Mouse (Mus musculus) embryonic facial prominence, embryonic 13.5 days (tissue): Measurements from ENCODE around the gene Tnfsf10. TPM values are rescaled to one million over a fixed set of nuclear protein-coding genes. Genes with fewer than 3 reads are reported as not detected.
"Not testable (repeated sequence)": the region's sequence is repeated elsewhere in the genome, so short reads cannot be mapped to it uniquely, and the experiment has no call there.

Source experiments
- ATAC-seq: fragments of 200-750 bp; cut with Nextera tagmentation; 2 replicates; pipeline ENCODE4 v1.8.0; 2017; ENCODE audit warnings: low read depth; ENCODE audit not compliant: insufficient number of reproducible peaks, insufficient read depth, low FRiP score, low TSS enrichment
- H3K27ac ChIP-seq: fragments of 300-500 bp; sonication (generic); 2 replicates; pipeline ENCODE4 v1.5.1; 2015; ENCODE audit warnings: moderate library complexity, mild to moderate bottlenecking, inconsistent platforms
- H3K27me3 ChIP-seq: fragments of 300-500 bp; sonication (generic); 2 replicates; pipeline ENCODE4 v1.6.1; 2015; ENCODE audit warnings: mild to moderate bottlenecking, inconsistent platforms
- H3K36me3 ChIP-seq: fragments of 300-500 bp; sonication (generic); 2 replicates; pipeline ENCODE4 v1.6.1; 2015; ENCODE audit warnings: mild to moderate bottlenecking, inconsistent platforms
- H3K4me1 ChIP-seq: fragments of 300-500 bp; sonication (generic); 2 replicates; pipeline ENCODE4 v1.6.1; 2015; ENCODE audit warnings: inconsistent platforms
- H3K4me2 ChIP-seq: fragments of 300-500 bp; sonication (generic); 2 replicates; pipeline ENCODE4 v1.6.1; 2015; ENCODE audit warnings: moderate library complexity, mild to moderate bottlenecking, inconsistent platforms
- H3K4me3 ChIP-seq: fragments of 300-500 bp; sonication (generic); 2 replicates; pipeline ENCODE4 v1.5.1; 2015; ENCODE audit warnings: mild to moderate bottlenecking, inconsistent platforms
- H3K9ac ChIP-seq: fragments of 300-500 bp; sonication (generic); 2 replicates; pipeline ENCODE4 v1.6.1; 2015; ENCODE audit warnings: mild to moderate bottlenecking, inconsistent platforms
- H3K9me3 ChIP-seq: fragments of 300-500 bp; sonication (generic); 2 replicates; pipeline ENCODE4 v1.6.1; 2016; ENCODE audit warnings: inconsistent platforms
- WGBS: fragments of 180-500 bp; shearing (Covaris S2); methylation state at CpG from one replicate; pipeline ENCODE4 v1.1.7; 2015; ENCODE audit warnings: mixed read lengths; 5-methylcytosine and 5-hydroxymethylcytosine counted together
- polyA plus RNA-seq: library from polyadenylated mRNA; unstranded; fragments of >200 nt; fragmentation: Nextera tagmentation; extraction: Ambion mirVana; gene quantifications from 2 replicates; pipeline ENCODE4 v1.2.1, GENCODE M21; 2015

Gene Tnfsf10
- polyA plus RNA-seq: 0.07 and 0.08 TPM in 2 replicates

GRCm38 (mm10) chr3:27316559-27317287 lies at the start of gene Tnfsf10:
TSS of gene Tnfsf10 (plus strand) at chr3:27317028.
- Histone ChIP-seq H3K4me3 (no peak within 1 kb of the TSS), H3K27me3 (no peaks in the 10 kb centered on the region), H3K9me3 (no peaks in the 10 kb centered on the region), H3K4me2 (0 out of 2 replicates have a peak within 1 kb of the TSS, but pooled peaks have one; percentile 5), H3K36me3 (no peaks in the 10 kb centered on the region), H3K4me1 (peaks cover 4% of the 10 kb centered on the region; the same call in 1 of the 2 replicates), H3K27ac (no peak within 1 kb of the TSS), H3K9ac (no peak within 1 kb of the TSS)
- ATAC-seq: no peak
- WGBS: 73% methylated on average over 9 of the region's 9 CpGs

- no peak overlapping the region for H3K27ac ChIP-seq
- H3K4me3 ChIP-seq: no peak overlapping the region
- no peak for ATAC-seq
- 81% methylated on average over 5 of the region's 5 CpGs for WGBS
- no peaks in the 10 kb centered on the region for H3K27me3 ChIP-seq
- H3K4me1 ChIP-seq: no peaks in the 10 kb centered on the region; the same call in 1 of the 2 replicates
- H3K9ac ChIP-seq: no peak overlapping the region
- H3K9me3 ChIP-seq: no peaks in the 10 kb centered on the region
- no peaks in the 10 kb centered on the region for H3K36me3 ChIP-seq
- H3K4me2 ChIP-seq: no peak overlapping the region
These were observed 49.5 kb upstream of the Tnfsf10 start for GRCm38 (mm10) chr3:27267327-27267726.

GRCm38 (mm10) chr3:27267887-27268286 lies 48.9 kb upstream of the Tnfsf10 start:
- no peak overlapping the region for H3K9ac ChIP-seq
- no peak overlapping the region for H3K4me2 ChIP-seq
- H3K9me3 ChIP-seq: no peaks in the 10 kb centered on the region
- no peaks in the 10 kb centered on the region for H3K27me3 ChIP-seq
- H3K4me1 ChIP-seq: no peaks in the 10 kb centered on the region; the same call in 1 of the 2 replicates
- no peaks in the 10 kb centered on the region for H3K36me3 ChIP-seq
- no peak overlapping the region for H3K4me3 ChIP-seq
- H3K27ac ChIP-seq: no peak overlapping the region
- WGBS: 71% methylated on average over 4 of the region's 4 CpGs
- ATAC-seq: no peak

GRCm38 (mm10) chr3:27269151-27269550 lies 47.7 kb upstream of the Tnfsf10 start:
- H3K4me2 ChIP-seq: no peak overlapping the region
- WGBS: 79% methylated on average over 4 of the region's 4 CpGs
- no peak overlapping the region for H3K9ac ChIP-seq
- H3K27ac ChIP-seq: no peak overlapping the region
- no peaks in the 10 kb centered on the region; the same call in 1 of the 2 replicates for H3K4me1 ChIP-seq
- no peaks in the 10 kb centered on the region for H3K27me3 ChIP-seq
- ATAC-seq: no peak
- no peaks in the 10 kb centered on the region for H3K9me3 ChIP-seq
- no peak overlapping the region for H3K4me3 ChIP-seq
- H3K36me3 ChIP-seq: no peaks in the 10 kb centered on the region

GRCm38 (mm10) chr3:27270160-27270962 lies 46.5 kb upstream of the Tnfsf10 start:
- Histone ChIP-seq H3K9me3 (no peaks in the 10 kb centered on the region), H3K4me3 (no peak overlapping the region), H3K36me3 (no peaks in the 10 kb centered on the region), H3K27me3 (no peaks in the 10 kb centered on the region), H3K4me2 (no peak overlapping the region), H3K4me1 (no peaks in the 10 kb centered on the region; the same call in 1 of the 2 replicates), H3K9ac (no peak overlapping the region), H3K27ac (peak overlapping the region; percentile 23; the same call in 1 of the 2 replicates)
- WGBS: 33% methylated on average over 11 of the region's 11 CpGs
- ATAC-seq: no peak

- Histone ChIP-seq H3K4me1 (no peaks in the 10 kb centered on the region; the same call in 1 of the 2 replicates), H3K4me2 (no peak overlapping the region), H3K27me3 (no peaks in the 10 kb centered on the region), H3K9ac (no peak overlapping the region), H3K36me3 (no peaks in the 10 kb centered on the region), H3K9me3 (no peaks in the 10 kb centered on the region), H3K27ac (no peak overlapping the region), H3K4me3 (no peak overlapping the region)
- no peak for ATAC-seq
- WGBS: 22% methylated on average over 7 of the region's 7 CpGs
These were observed 43.7 kb upstream of the Tnfsf10 start for GRCm38 (mm10) chr3:27272926-27273745.

GRCm38 (mm10) chr3:27279286-27279925 lies 37.4 kb upstream of the Tnfsf10 start:
- H3K9me3 ChIP-seq, H3K27ac ChIP-seq, H3K27me3 ChIP-seq, H3K4me1 ChIP-seq, ATAC-seq, H3K4me2 ChIP-seq, H3K9ac ChIP-seq, H3K36me3 ChIP-seq, H3K4me3 ChIP-seq: not testable (repeated sequence)
- 96% methylated on average over 14 of the region's 14 CpGs for WGBS

GRCm38 (mm10) chr3:27280280-27280749 lies 36.5 kb upstream of the Tnfsf10 start:
- H3K4me3 ChIP-seq: no peak overlapping the region
- peaks cover 9% of the 10 kb centered on the region for H3K4me1 ChIP-seq
- no peaks in the 10 kb centered on the region for H3K36me3 ChIP-seq
- H3K9me3 ChIP-seq: no peaks in the 10 kb centered on the region
- no peak overlapping the region for H3K4me2 ChIP-seq
- no peak for ATAC-seq
- H3K9ac ChIP-seq: no peak overlapping the region
- H3K27ac ChIP-seq: no peak overlapping the region
- no peaks in the 10 kb centered on the region for H3K27me3 ChIP-seq
- 53% methylated on average over 11 of the region's 11 CpGs for WGBS

- H3K4me2 ChIP-seq: peak overlapping the region; percentile 60
- H3K27me3 ChIP-seq: no peaks in the 10 kb centered on the region
- no peaks in the 10 kb centered on the region for H3K9me3 ChIP-seq
- ATAC-seq: no peak
- peak overlapping the region; percentile 46; the same call in 1 of the 2 replicates for H3K9ac ChIP-seq
- 2% methylated on average over 27 of the region's 27 CpGs for WGBS
- H3K4me3 ChIP-seq: peak overlapping the region; percentile 29
- H3K4me1 ChIP-seq: peaks cover 9% of the 10 kb centered on the region
- no peak overlapping the region for H3K27ac ChIP-seq
- H3K36me3 ChIP-seq: no peaks in the 10 kb centered on the region
These were observed 33.6 kb upstream of the Tnfsf10 start for GRCm38 (mm10) chr3:27283071-27283713.

GRCm38 (mm10) chr3:27283796-27284195 lies 33.0 kb upstream of the Tnfsf10 start:
- H3K4me2 ChIP-seq: peak overlapping the region; percentile 60
- no peaks in the 10 kb centered on the region for H3K27me3 ChIP-seq
- peaks cover 9% of the 10 kb centered on the region for H3K4me1 ChIP-seq
- no peak overlapping the region for H3K27ac ChIP-seq
- no peaks in the 10 kb centered on the region for H3K9me3 ChIP-seq
- H3K36me3 ChIP-seq: no peaks in the 10 kb centered on the region
- no peak overlapping the region for H3K9ac ChIP-seq
- no peak overlapping the region; the same call in 1 of the 2 replicates for H3K4me3 ChIP-seq
- WGBS: 57% methylated on average over 7 of the region's 7 CpGs
- no peak for ATAC-seq
